Mouse (Mus musculus) kidney, embryonic 16.5 days (tissue): ENCODE results near the gene Gm4884. TPM values are rescaled to one million over a fixed set of nuclear protein-coding genes. Genes with fewer than 3 reads are reported as not detected.
"Not testable (repeated sequence)": the region's sequence is repeated elsewhere in the genome, so short reads cannot be mapped to it uniquely, and the experiment has no call there.

Source experiments
- ATAC-seq: fragments of 200-750 bp; cut with Nextera tagmentation; 2 replicates; pipeline ENCODE4 v1.8.0; 2017; ENCODE audit warnings: moderate TSS enrichment; ENCODE audit not compliant: low FRiP score, low TSS enrichment
- H3K27ac ChIP-seq: fragments of 300-500 bp; sonication (generic); 2 replicates; pipeline ENCODE4 v1.5.1; 2014; ENCODE audit warnings: low read length
- H3K27me3 ChIP-seq: fragments of 300-500 bp; sonication (generic); 2 replicates; pipeline ENCODE4 v1.6.1; 2014; ENCODE audit warnings: low read length, control low read depth, mixed read lengths; ENCODE audit not compliant: insufficient read depth
- H3K36me3 ChIP-seq: fragments of 300-500 bp; sonication (generic); 2 replicates; pipeline ENCODE4 v1.6.1; 2014; ENCODE audit warnings: low read length, control low read depth, mixed read lengths; ENCODE audit not compliant: insufficient read depth
- H3K4me1 ChIP-seq: fragments of 300-500 bp; sonication (generic); 2 replicates; pipeline ENCODE4 v1.6.1; 2014; ENCODE audit warnings: low read length, control low read depth, mixed read lengths; ENCODE audit not compliant: insufficient read depth
- H3K4me2 ChIP-seq: fragments of 300-500 bp; sonication (generic); replicated peaks from 2 replicates; pipeline ENCODE4 v1.6.1; 2014; ENCODE audit warnings: low read depth, low read length
- H3K4me3 ChIP-seq: fragments of 300-500 bp; sonication (generic); 2 replicates; pipeline ENCODE4 v1.5.1; 2014; ENCODE audit warnings: mild to moderate bottlenecking, low read length
- H3K9ac ChIP-seq: fragments of 300-500 bp; sonication (generic); replicated peaks from 2 replicates; pipeline ENCODE4 v1.6.1; 2014; ENCODE audit warnings: low read length
- H3K9me3 ChIP-seq: fragments of 300-500 bp; sonication (generic); 2 replicates; pipeline ENCODE4 v1.6.1; 2016; ENCODE audit warnings: low read length, control low read depth
- WGBS: fragments of 180-500 bp; shearing (Covaris S2); extraction: QIAGEN DNeasy Blood & Tissue Kit; methylation state at CpG from one replicate; pipeline ENCODE4 v1.1.7; 2014; 5-methylcytosine and 5-hydroxymethylcytosine counted together
- polyA plus RNA-seq: library from polyadenylated mRNA; unstranded; fragments of >200 nt; fragmentation: Nextera tagmentation; extraction: Ambion mirVana; gene quantifications from 2 replicates; pipeline ENCODE4 v1.2.1, GENCODE M21; 2015

The Gm4884 gene
- not detected in 2 replicates for polyA plus RNA-seq

GRCm38 (mm10) chr7:41032419-41032818 lies at the start of gene Gm4884:
Gene Gm4884, plus strand, starts transcription at chr7:41032719.
- H3K4me2 ChIP-seq, H3K27me3 ChIP-seq, H3K27ac ChIP-seq, H3K9ac ChIP-seq, ATAC-seq, H3K9me3 ChIP-seq, H3K4me1 ChIP-seq, H3K36me3 ChIP-seq, H3K4me3 ChIP-seq: not testable (repeated sequence)
- WGBS = 86% methylated on average over 1 of the region's 1 CpGs

- ATAC-seq = no peak
- Histone ChIP-seq H3K4me2 (no peak within 1 kb of the TSS), H3K27ac (no peak within 1 kb of the TSS), H3K4me1 (no peaks in the 10 kb centered on the region), H3K9me3 (no peaks in the 10 kb centered on the region), H3K36me3 (no peaks in the 10 kb centered on the region), H3K9ac (no peak within 1 kb of the TSS), H3K4me3 (no peak within 1 kb of the TSS), H3K27me3 (no peaks in the 10 kb centered on the region)
- 88% methylated on average over 1 of the region's 1 CpGs for WGBS
Observed at GRCm38 (mm10) chr7:40987243-40987642, 45.3 kb upstream of the Gm4884 start, which contains the start of gene 4930433I11Rik. Gene 4930433I11Rik, plus strand, starts transcription at chr7:40987543.

DNA sequence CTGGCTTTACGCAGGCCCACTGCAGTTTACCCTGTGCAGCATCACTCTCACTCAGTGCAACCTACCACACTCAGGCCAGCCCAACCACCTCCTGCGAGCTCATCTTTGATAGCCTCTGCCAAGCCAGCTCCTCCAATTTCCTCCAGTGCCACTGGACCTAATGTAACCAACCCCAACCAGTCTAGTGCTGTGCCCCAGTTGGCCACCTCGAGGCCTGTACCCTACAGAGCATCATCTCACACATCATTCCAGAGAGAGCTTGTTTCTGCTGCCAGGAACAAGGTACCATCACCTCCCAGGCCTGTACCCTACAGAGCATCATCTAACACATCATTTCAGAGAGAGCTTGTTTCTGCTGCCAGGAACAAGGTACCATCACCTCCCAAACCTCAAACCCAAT lies 11.5 kb downstream of the Gm4884 start:
- not testable (repeated sequence) for H3K9ac ChIP-seq, ATAC-seq, H3K27ac ChIP-seq, H3K4me3 ChIP-seq, H3K9me3 ChIP-seq, H3K4me2 ChIP-seq, H3K27me3 ChIP-seq, H3K4me1 ChIP-seq, H3K36me3 ChIP-seq
- 52% methylated on average over 3 of the region's 3 CpGs for WGBS

Other genes with a start within 250 kb of the Gm4884 start
- 6.5 and 6.9 TPM in 2 replicates for gene Vstm2b, start 134.4 kb upstream of the Gm4884 start, polyA plus RNA-seq
- not detected in 2 replicates for gene 4930433I11Rik, start 45.2 kb upstream of the Gm4884 start, polyA plus RNA-seq
- gene Gm5592, start 121.1 kb downstream of the Gm4884 start, polyA plus RNA-seq = not detected in 2 replicates